28 mouse cellular contexts compared by ENCODE assay signal in the genomic region with DNA sequence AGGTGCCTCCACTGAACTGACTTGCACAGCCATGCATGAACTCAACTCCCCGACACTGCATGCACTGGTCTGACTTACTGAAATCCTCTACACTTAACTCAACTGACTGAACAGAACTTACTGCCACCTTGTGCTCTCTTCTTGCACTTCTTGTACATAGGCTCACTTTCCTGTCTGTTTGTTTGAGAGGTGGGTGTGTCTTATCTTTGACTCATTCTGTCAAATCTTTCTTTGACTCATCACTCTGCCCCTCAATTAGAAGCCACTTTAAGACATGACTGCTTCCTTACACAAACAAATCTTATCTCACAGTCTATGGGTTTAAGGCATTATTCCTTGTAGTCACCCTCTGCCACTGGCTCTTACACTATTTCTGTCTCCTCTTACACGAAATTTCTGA.
DNase-seq lines count a peak whose midpoint lies in the region; ATAC-seq and TF ChIP-seq lines count a peak whose summit lies in the region.
"Had no signal": no experiment of that assay in that cellular context is flagged by ENCODE, and none has a peak within 500 bp of the region (broad histone marks: within the 10 kb centered on the region; RNA-seq: fewer than 3 reads in every experiment).

No protein-coding gene starts in this region.

- no peak overlapping the region for H3K4me2 ChIP-seq in intestine, postnatal 0 days (replicated peaks; ENCODE audit: low read depth)
- H3K4me2 ChIP-seq in midbrain, embryonic 16.5 days (ENCODE audit: low read length), result no peak overlapping the region
- H3K4me2 ChIP-seq: heart, embryonic 12.5 days; heart, embryonic 15.5 days; hindbrain, embryonic 14.5 days had no signal

- no peak overlapping the region for H3K4me3 ChIP-seq in intestine, postnatal 0 days (ENCODE audit: low read depth, low read length)
- no peak overlapping the region for H3K4me3 ChIP-seq in midbrain, embryonic 16.5 days (ENCODE audit: low read depth, low read length)
- H3K4me3 ChIP-seq: gastrocnemius, adult 2 months; heart, embryonic 12.5 days; heart, embryonic 15.5 days had no signal

- H3K9ac ChIP-seq in intestine, postnatal 0 days (ENCODE audit: low read depth, low read length), result no peak overlapping the region
- no peak overlapping the region for H3K9ac ChIP-seq in midbrain, embryonic 16.5 days (ENCODE audit: low read depth, low read length)
- H3K9ac ChIP-seq: forebrain, postnatal 0 days; heart, embryonic 12.5 days; heart, embryonic 15.5 days; hindbrain, embryonic 14.5 days had no signal

- no peaks in the 10 kb centered on the region for H3K36me3 ChIP-seq in intestine, postnatal 0 days (ENCODE audit: control insufficient read depth, insufficient read depth)
- H3K36me3 ChIP-seq in midbrain, embryonic 16.5 days (ENCODE audit: control insufficient read depth, insufficient read depth, low read length), result no peaks in the 10 kb centered on the region
- H3K36me3 ChIP-seq: G1E; heart, embryonic 12.5 days; heart, embryonic 15.5 days had no signal

- no peak overlapping the region for H3K27ac ChIP-seq in intestine, postnatal 0 days (ENCODE audit: low read depth, low read length)
- no peak overlapping the region for H3K27ac ChIP-seq in midbrain, embryonic 16.5 days (ENCODE audit: low read length)
- H3K27ac ChIP-seq: gastrocnemius, adult 2 months; heart, embryonic 15.5 days; hindbrain, embryonic 14.5 days; hindbrain, postnatal 0 days had no signal

- ATAC-seq in intestine, postnatal 0 days, result no peak
- ATAC-seq in midbrain, embryonic 16.5 days, result no peak
- ATAC-seq: forebrain, embryonic 14.5 days; forebrain, postnatal 0 days; hindbrain, postnatal 0 days; inflammation-experienced regulatory T-cells, adult 6 months had no signal

- peak; percentile 29; the same call in 1 of the 2 replicates for TF ChIP-seq CTCF in intestine, postnatal 0 days (IDR thresholded peaks at IDR 0.05; ENCODE audit: low read depth)

- WGBS in intestine, postnatal 0 days, result 45% methylated on average over 2 of the region's 2 CpGs
- 50% methylated on average over 2 of the region's 2 CpGs for WGBS in midbrain, embryonic 16.5 days

- no peaks in the 10 kb centered on the region for H3K4me1 ChIP-seq in intestine, postnatal 0 days (replicated peaks; ENCODE audit: control insufficient read depth, insufficient read depth, low read length)
- H3K4me1 ChIP-seq in midbrain, embryonic 16.5 days (ENCODE audit: control insufficient read depth, insufficient read depth, low read length), result no peaks in the 10 kb centered on the region
- H3K4me1 ChIP-seq: heart, embryonic 12.5 days; heart, embryonic 15.5 days had no signal

- H3K9me3 ChIP-seq in intestine, postnatal 0 days (ENCODE audit: control insufficient read depth), result no peaks in the 10 kb centered on the region
- no peaks in the 10 kb centered on the region for H3K9me3 ChIP-seq in midbrain, embryonic 16.5 days (replicated peaks; ENCODE audit: control insufficient read depth, low read length, poor library complexity, severe bottlenecking)
- H3K9me3 ChIP-seq: heart, embryonic 12.5 days; heart, embryonic 15.5 days had no signal

- no peaks in the 10 kb centered on the region for H3K27me3 ChIP-seq in intestine, postnatal 0 days (replicated peaks; ENCODE audit: control insufficient read depth, insufficient read depth, low read length)
- no peaks in the 10 kb centered on the region for H3K27me3 ChIP-seq in midbrain, embryonic 16.5 days (ENCODE audit: control insufficient read depth, insufficient read depth, low read depth, low read length)
- H3K27me3 ChIP-seq: heart, embryonic 12.5 days; heart, embryonic 15.5 days had no signal

- DNase-seq in 3134 (ENCODE audit: extremely low read depth, insufficient read length, low spot score), result peak; percentile 13
- peak; percentile 38 for DNase-seq in 3T3-L1 (ENCODE audit: low read depth, low spot score)
- peak; percentile 23 for DNase-seq in ES-CJ7 (ENCODE audit: low read depth, low spot score)
- no peak for DNase-seq in right cerebral cortex, adult 2 months (ENCODE audit: low spot score in 2 of 2)
- DNase-seq in spleen, postnatal 36 days (ENCODE audit: low spot score in 2 of 2), result no peak
- DNase-seq: adrenal gland, adult 2 months; adrenal gland, postnatal 14 days; cerebellum, adult 11 months; cerebellum, adult 2 months; cerebellum, postnatal 10 days; cerebellum, postnatal 36 days; embryo, embryonic 11 days; forebrain, postnatal 0 days; gastrocnemius, adult 2 months; gastrocnemius, postnatal 14 days; heart, adult 11 months; heart, postnatal 14 days; heart, postnatal 4 days; kidney, adult 2 months had no signal

Comparison
In these comparisons a context has a peak if more than half of its experiments do, and no peak if none do; other contexts are left out.
1. DNase-seq: peak in 3134 (single experiment), 3T3-L1 (single experiment) and ES-CJ7 (single experiment); none in right cerebral cortex, adult 2 months (0 of 2) and spleen, postnatal 36 days (0 of 2).